Mouse (Mus musculus) stomach, postnatal 0 days (tissue): ENCODE data around the gene Gtpbp3.

Experiments
- CTCF ChIP-seq: IDR thresholded peaks from 2 replicates; pipeline ENCODE4 v1.5.1; 2016; ENCODE audit warnings: antibody characterized with exemption, low read depth, mild to moderate bottlenecking, moderate library complexity
- EP300 ChIP-seq: optimal IDR thresholded peaks from 2 replicates; pipeline ENCODE3; 2016; ENCODE audit warnings: antibody characterized with exemption

- TF ChIP-seq EP300 (no peak), CTCF (no peak)
Measured at GRCm38 (mm10) chr8:71462786-71463185, 25.1 kb upstream of the Gtpbp3 start.
